Mouse (Mus musculus) bone marrow macrophage, adult 2 months (primary cell): ENCODE data around the gene Asah2. TPM values are rescaled to one million over a fixed set of nuclear protein-coding genes. Genes with fewer than 3 reads are reported as not detected.
"Not testable (repeated sequence)": the region's sequence is repeated elsewhere in the genome, so short reads cannot be mapped to it uniquely, and the experiment has no call there.

Experiments
- H3K27ac ChIP-seq: 2 replicates; pipeline ENCODE4 v1.5.1; 2012; ENCODE audit warnings: low read depth, low read length; ENCODE audit not compliant: insufficient read depth
- H3K4me1 ChIP-seq: 2 replicates; pipeline ENCODE4 v1.6.1; 2012; ENCODE audit warnings: low read length; ENCODE audit not compliant: control insufficient read depth, insufficient read depth
- H3K4me3 ChIP-seq: 2 replicates; pipeline ENCODE4 v1.5.1; 2012; ENCODE audit warnings: mild to moderate bottlenecking, low read length, moderate library complexity; ENCODE audit not compliant: insufficient read depth
- CTCF ChIP-seq: IDR thresholded peaks from 2 replicates; pipeline ENCODE4 v1.5.1; 2012; ENCODE audit warnings: low read depth, mild to moderate bottlenecking, low read length, moderate library complexity
- POLR2A ChIP-seq: IDR thresholded peaks from 2 replicates; pipeline ENCODE4 v1.6.1; 2012; ENCODE audit warnings: mild to moderate bottlenecking, low read depth, low read length, borderline replicate concordance
- polyA plus RNA-seq: library from polyadenylated mRNA; stranded (reverse); fragments of >200 nt; gene quantifications from 2 replicates; pipeline ENCODE4 v1.2.4, GENCODE M21; 2012; ENCODE audit not compliant: missing spikeins, insufficient read depth, insufficient read length

Gene Asah2
- polyA plus RNA-seq, 1 experiment: 11.3 TPM

- Histone ChIP-seq H3K4me1 (peaks cover 10% of the 10 kb centered on the region), H3K27ac (no peak overlapping the region), H3K4me3 (no peak overlapping the region)
- TF ChIP-seq CTCF (no peak), POLR2A (no peak)
Measured at GRCm38 (mm10) chr19:32104217-32104616, 3.8 kb downstream of the Asah2 start.

DNA sequence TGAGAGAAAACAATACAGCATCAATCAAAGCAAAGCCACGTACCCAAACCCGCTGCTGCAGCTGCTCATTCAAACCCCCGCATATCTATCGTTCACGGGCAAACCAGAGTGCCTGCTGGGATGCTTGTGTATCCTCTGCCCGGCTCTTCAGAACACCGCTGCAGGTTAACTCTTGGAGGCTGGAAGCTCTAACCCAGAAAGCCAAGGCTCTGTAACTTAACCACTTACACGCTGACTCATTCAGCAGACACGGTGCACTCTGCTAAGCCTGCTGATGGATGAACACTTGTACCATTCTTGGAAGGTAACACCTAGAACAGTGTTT lies 5.1 kb downstream of the Asah2 start:
- TF ChIP-seq POLR2A (no peak), CTCF (no peak)
- peaks cover 10% of the 10 kb centered on the region for H3K4me1 ChIP-seq
- H3K4me3 ChIP-seq: no peak overlapping the region
- no peak overlapping the region for H3K27ac ChIP-seq

- H3K27ac ChIP-seq: no peak overlapping the region
- TF ChIP-seq CTCF (no peak), POLR2A (no peak)
- no peak overlapping the region for H3K4me3 ChIP-seq
- H3K4me1 ChIP-seq: peaks cover 10% of the 10 kb centered on the region
Measured at GRCm38 (mm10) chr19:32102294-32102975, 5.6 kb downstream of the Asah2 start.

GRCm38 (mm10) chr19:32098582-32098981 lies 9.4 kb downstream of the Asah2 start:
- Histone ChIP-seq H3K4me1 (no peaks in the 10 kb centered on the region), H3K27ac (no peak overlapping the region), H3K4me3 (no peak overlapping the region)
- TF ChIP-seq POLR2A: no peak
- TF ChIP-seq CTCF: no peak

GRCm38 (mm10) chr19:32092358-32092757 lies 15.7 kb downstream of the Asah2 start:
- H3K4me3 ChIP-seq: no peak overlapping the region
- no peaks in the 10 kb centered on the region for H3K4me1 ChIP-seq
- no peak overlapping the region for H3K27ac ChIP-seq
- TF ChIP-seq POLR2A: no peak
- TF ChIP-seq CTCF: no peak

GRCm38 (mm10) chr19:32090804-32091203 lies 17.2 kb downstream of the Asah2 start:
- H3K27ac ChIP-seq: no peak overlapping the region
- no peaks in the 10 kb centered on the region for H3K4me1 ChIP-seq
- no peak overlapping the region for H3K4me3 ChIP-seq
- TF ChIP-seq POLR2A (no peak), CTCF (no peak)

GRCm38 (mm10) chr19:32088570-32088969 lies 19.4 kb downstream of the Asah2 start:
- TF ChIP-seq CTCF: no peak
- TF ChIP-seq POLR2A: no peak
- Histone ChIP-seq H3K27ac (no peak overlapping the region), H3K4me1 (no peaks in the 10 kb centered on the region), H3K4me3 (no peak overlapping the region)

DNA sequence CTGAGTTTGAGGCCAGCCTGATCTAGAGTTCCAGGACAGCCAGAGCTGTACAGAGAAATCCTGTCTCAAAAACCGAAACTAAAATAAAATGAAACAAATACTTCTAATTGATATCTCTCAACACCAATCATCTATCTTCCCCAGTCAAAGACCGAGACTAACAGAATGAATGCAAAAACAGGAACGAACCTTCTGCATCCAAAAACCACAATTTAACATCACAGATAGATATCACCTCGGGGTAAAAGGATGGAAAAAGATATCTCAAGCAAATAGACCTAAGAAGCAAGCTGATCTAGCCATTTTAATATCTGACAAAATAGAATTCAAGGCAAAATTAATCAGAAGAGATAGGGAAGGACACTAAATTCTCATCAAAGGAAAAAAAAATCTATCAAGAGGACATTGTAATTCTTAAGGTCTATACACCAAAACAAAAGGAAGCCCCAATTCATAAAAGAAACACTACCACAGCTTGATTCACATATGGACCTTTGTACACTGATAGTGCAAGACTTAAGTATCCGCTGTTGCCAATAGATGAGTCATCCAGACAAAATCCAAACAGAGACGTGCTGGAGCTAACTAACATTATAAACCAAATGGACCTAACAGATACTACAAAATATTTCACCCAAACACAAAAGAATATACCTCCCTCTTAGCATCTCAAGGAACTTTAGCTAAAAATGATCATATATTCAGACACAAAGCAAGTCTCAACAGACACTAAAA lies 20.1 kb downstream of the Asah2 start:
- no peak overlapping the region for H3K27ac ChIP-seq
- H3K4me3 ChIP-seq: no peak overlapping the region
- TF ChIP-seq POLR2A (no peak), CTCF (no peak)
- H3K4me1 ChIP-seq: no peaks in the 10 kb centered on the region

- not testable (repeated sequence) for H3K4me1 ChIP-seq, H3K27ac ChIP-seq, H3K4me3 ChIP-seq
Measured at GRCm38 (mm10) chr19:32084813-32085212, 23.2 kb downstream of the Asah2 start.

- no peak for TF ChIP-seq CTCF
- no peak for TF ChIP-seq POLR2A
- Histone ChIP-seq H3K27ac (no peak overlapping the region), H3K4me1 (peaks cover 2% of the 10 kb centered on the region; the same call in 1 of the 2 replicates), H3K4me3 (no peak overlapping the region)
Measured at GRCm38 (mm10) chr19:32070340-32070739, 37.7 kb downstream of the Asah2 start.
